Comparison of ENCODE assay signal across 27 mouse cellular contexts in genomic region chr3:133922200-133922599, GRCm38 (mm10).
DNase-seq lines count a peak whose midpoint lies in the region; ATAC-seq and TF ChIP-seq lines count a peak whose summit lies in the region.
"Had no signal": no experiment of that assay in that cellular context is flagged by ENCODE, and none has a peak within 500 bp of the region (broad histone marks: within the 10 kb centered on the region; RNA-seq: fewer than 3 reads in every experiment).

No protein-coding gene starts in this region.

- H3K36me3 ChIP-seq in forebrain, embryonic 10.5 days (replicated peaks) = no peaks in the 10 kb centered on the region
- no peaks in the 10 kb centered on the region for H3K36me3 ChIP-seq in forebrain, postnatal 0 days (ENCODE audit: insufficient read depth)
- H3K36me3 ChIP-seq in midbrain, embryonic 11.5 days (ENCODE audit: control insufficient read depth, insufficient read depth, low read length) = no peaks in the 10 kb centered on the region
- H3K36me3 ChIP-seq in midbrain, postnatal 0 days (ENCODE audit: insufficient read depth, low read length) = no peaks in the 10 kb centered on the region
- H3K36me3 ChIP-seq: G1E; heart, embryonic 10.5 days; heart, embryonic 13.5 days; hindbrain, embryonic 12.5 days; hindbrain, embryonic 15.5 days had no signal

- H3K27me3 ChIP-seq in forebrain, embryonic 10.5 days (ENCODE audit: poor library complexity, severe bottlenecking) = no peaks in the 10 kb centered on the region
- no peaks in the 10 kb centered on the region for H3K27me3 ChIP-seq in forebrain, postnatal 0 days (ENCODE audit: insufficient read depth, low read length)
- H3K27me3 ChIP-seq in midbrain, embryonic 11.5 days (ENCODE audit: control insufficient read depth, insufficient read depth, low read length) = no peaks in the 10 kb centered on the region
- no peaks in the 10 kb centered on the region for H3K27me3 ChIP-seq in midbrain, postnatal 0 days (ENCODE audit: insufficient read depth, low read length)
- H3K27me3 ChIP-seq: CH12.LX; heart, embryonic 13.5 days; hindbrain, embryonic 12.5 days; hindbrain, embryonic 15.5 days; Patski had no signal

- no peak overlapping the region for H3K4me2 ChIP-seq in forebrain, postnatal 0 days (ENCODE audit: low read depth)
- H3K4me2 ChIP-seq in midbrain, embryonic 11.5 days = no peak overlapping the region
- H3K4me2 ChIP-seq in midbrain, postnatal 0 days (ENCODE audit: low read depth, low read length, poor library complexity, severe bottlenecking) = no peak overlapping the region
- H3K4me2 ChIP-seq: heart, embryonic 13.5 days; hindbrain, embryonic 12.5 days; hindbrain, embryonic 15.5 days had no signal

- ATAC-seq in forebrain, postnatal 0 days = no peak; the same call in 1 of the 2 replicates
- peak; percentile 80 for ATAC-seq in midbrain, embryonic 11.5 days (ENCODE audit: low FRiP score)
- no peak for ATAC-seq in midbrain, postnatal 0 days (ENCODE audit: low FRiP score)
- ATAC-seq: intestine, postnatal 0 days; Patski had no signal

- no peaks in the 10 kb centered on the region for H3K9me3 ChIP-seq in forebrain, embryonic 10.5 days
- H3K9me3 ChIP-seq in forebrain, postnatal 0 days (ENCODE audit: low read length) = no peaks in the 10 kb centered on the region
- no peaks in the 10 kb centered on the region for H3K9me3 ChIP-seq in midbrain, embryonic 11.5 days (ENCODE audit: control insufficient read depth, low read length)
- H3K9me3 ChIP-seq in midbrain, postnatal 0 days (ENCODE audit: low read length) = no peaks in the 10 kb centered on the region
- H3K9me3 ChIP-seq: G1E; heart, embryonic 10.5 days; heart, embryonic 13.5 days; hindbrain, embryonic 12.5 days; hindbrain, embryonic 15.5 days had no signal

- H3K27ac ChIP-seq in forebrain, embryonic 10.5 days = 0 out of 2 replicates have a peak overlapping the region, but pooled peaks have one; percentile 5
- no peak overlapping the region for H3K27ac ChIP-seq in forebrain, postnatal 0 days (ENCODE audit: low read depth, low read length)
- H3K27ac ChIP-seq in midbrain, embryonic 11.5 days (ENCODE audit: low read depth, low read length) = no peak overlapping the region
- H3K27ac ChIP-seq in midbrain, postnatal 0 days (ENCODE audit: low read depth, low read length) = no peak overlapping the region
- H3K27ac ChIP-seq: heart, adult 2 months; heart, embryonic 10.5 days; heart, embryonic 13.5 days; hindbrain, embryonic 12.5 days; hindbrain, embryonic 15.5 days had no signal

- no peak overlapping the region for H3K9ac ChIP-seq in forebrain, postnatal 0 days
- no peak overlapping the region for H3K9ac ChIP-seq in midbrain, embryonic 11.5 days (ENCODE audit: low read length)
- H3K9ac ChIP-seq in midbrain, postnatal 0 days (replicated peaks; ENCODE audit: low read length, poor library complexity, severe bottlenecking) = no peak overlapping the region
- H3K9ac ChIP-seq: heart, embryonic 13.5 days; hindbrain, embryonic 12.5 days; hindbrain, embryonic 15.5 days had no signal

- TF ChIP-seq CTCF in forebrain, postnatal 0 days (IDR thresholded peaks at IDR 0.05; ENCODE audit: low read depth) = no peak
- no peak for TF ChIP-seq CTCF in midbrain, postnatal 0 days (IDR thresholded peaks at IDR 0.05)

- no peak overlapping the region for H3K4me3 ChIP-seq in forebrain, embryonic 10.5 days
- H3K4me3 ChIP-seq in forebrain, postnatal 0 days (ENCODE audit: low read depth, low read length) = no peak overlapping the region
- H3K4me3 ChIP-seq in midbrain, embryonic 11.5 days (ENCODE audit: low read depth, low read length) = no peak overlapping the region
- no peak overlapping the region for H3K4me3 ChIP-seq in midbrain, postnatal 0 days (ENCODE audit: low read depth, low read length)
- H3K4me3 ChIP-seq: heart, adult 2 months; heart, embryonic 10.5 days; heart, embryonic 13.5 days; hindbrain, embryonic 12.5 days; hindbrain, embryonic 15.5 days had no signal

- H3K4me1 ChIP-seq in forebrain, embryonic 10.5 days = peaks cover 15% of the 10 kb centered on the region
- H3K4me1 ChIP-seq in forebrain, postnatal 0 days (ENCODE audit: insufficient read depth) = no peaks in the 10 kb centered on the region
- H3K4me1 ChIP-seq in midbrain, embryonic 11.5 days (ENCODE audit: control insufficient read depth, insufficient read depth, low read length) = peaks cover 4% of the 10 kb centered on the region; the same call in 1 of the 2 replicates
- no peaks in the 10 kb centered on the region for H3K4me1 ChIP-seq in midbrain, postnatal 0 days (ENCODE audit: insufficient read depth, low read length)
- H3K4me1 ChIP-seq: heart, embryonic 10.5 days; heart, embryonic 13.5 days; hindbrain, embryonic 15.5 days had no signal

- no peak for DNase-seq in forebrain, embryonic 10.5 days (ENCODE audit: extremely low spot score, low spot score)
- DNase-seq in forebrain, postnatal 0 days = no peak
- DNase-seq in midbrain, embryonic 11.5 days (ENCODE audit: low spot score, missing footprints) = no peak
- no peak for DNase-seq in midbrain, postnatal 0 days (ENCODE audit: low spot score)
- peak; percentile 14 for DNase-seq in retina, postnatal 1 day
- DNase-seq in retina, embryonic 14.5 days (ENCODE audit: low spot score) = no peak
- DNase-seq in frontal cortex, postnatal 25 days (ENCODE audit: low spot score in 2 of 2) = no peak
- DNase-seq: adrenal gland, postnatal 10 days; adrenal gland, postnatal 36 days; B cell, adult 2 months; cerebellum, adult 11 months; cerebellum, adult 2 months; cerebellum, adult 9-11 months; cerebellum, postnatal 25 days; gastrocnemius, postnatal 10 days; gastrocnemius, postnatal 36 days; heart, adult 2 months; heart, postnatal 14 days; heart, postnatal 4 days had no signal
